Mouse (Mus musculus): ENCODE data around the gene Trp53bp2.

DNA sequence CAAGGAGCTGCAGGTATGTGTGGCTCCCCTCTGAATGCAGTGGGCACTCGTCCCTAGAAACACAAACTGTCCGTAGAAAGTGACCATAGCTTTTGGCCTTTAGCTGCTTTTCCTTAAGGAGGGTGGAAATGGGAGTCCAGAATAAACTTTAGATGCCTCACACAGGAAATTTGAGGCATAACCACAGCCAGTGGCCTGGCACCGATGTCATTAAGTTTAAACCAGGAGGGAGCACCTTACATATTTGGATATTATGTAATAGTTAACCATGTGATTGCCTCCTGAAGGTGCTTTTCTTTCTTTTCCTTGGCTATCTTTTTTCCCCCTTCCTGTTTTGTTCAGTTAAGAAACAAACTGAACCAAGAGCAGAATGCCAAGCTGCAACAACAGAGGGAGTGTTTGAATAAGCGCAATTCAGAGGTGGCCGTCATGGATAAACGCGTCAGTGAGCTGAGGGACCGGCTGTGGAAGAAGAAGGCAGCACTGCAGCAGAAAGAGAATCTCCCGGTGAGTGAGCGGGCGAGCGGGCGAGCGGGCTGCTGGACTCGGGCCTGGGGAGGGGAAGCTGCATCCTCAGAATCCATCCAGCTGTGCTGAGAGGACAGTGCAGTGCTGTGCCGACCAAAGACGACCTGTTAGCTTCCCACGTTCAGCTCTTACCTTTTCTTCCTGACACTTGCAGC lies 33.0 kb downstream of the Trp53bp2 start:
- no peak for TF ChIP-seq POLR2A (IDR thresholded peaks at IDR 0.05; ENCODE audit: borderline replicate concordance, low read depth, low read length)
- no peak for TF ChIP-seq CTCF (IDR thresholded peaks at IDR 0.05; ENCODE audit: low read depth, low read length)
